Mouse (Mus musculus) liver, embryonic 11.5 days (tissue): Measurements from ENCODE around the gene Gm21885. TPM values are rescaled to one million over a fixed set of nuclear protein-coding genes. Genes with fewer than 3 reads are reported as not detected.
"Not testable (repeated sequence)": the region's sequence is repeated elsewhere in the genome, so short reads cannot be mapped to it uniquely, and the experiment has no call there.

Experiments used
- ATAC-seq: fragments of 200-750 bp; cut with Nextera tagmentation; replicated peaks from 2 replicates; pipeline ENCODE4 v1.8.0; 2017; ENCODE audit warnings: moderate number of reproducible peaks, mild to moderate bottlenecking, moderate TSS enrichment, moderate library complexity; ENCODE audit not compliant: low FRiP score
- DNase-seq: peaks from one replicate; pipeline ENCODE4 v3.0.0-alpha.2; 2017; ENCODE audit warnings: low spot score
- H3K27ac ChIP-seq: fragments of 300-500 bp; sonication (generic); 2 replicates; pipeline ENCODE4 v1.5.1; 2014; ENCODE audit warnings: mild to moderate bottlenecking, low read depth, low read length, control low read depth
- H3K27me3 ChIP-seq: fragments of 300-500 bp; sonication (generic); replicated peaks from 2 replicates; pipeline ENCODE4 v1.6.1; 2014; ENCODE audit warnings: low read length, mixed read lengths; ENCODE audit not compliant: control insufficient read depth, insufficient read depth
- H3K36me3 ChIP-seq: fragments of 300-500 bp; sonication (generic); 2 replicates; pipeline ENCODE4 v1.6.1; 2014; ENCODE audit warnings: mild to moderate bottlenecking, low read length, moderate library complexity, mixed read lengths; ENCODE audit not compliant: control insufficient read depth, insufficient read depth
- H3K4me1 ChIP-seq: fragments of 300-500 bp; sonication (generic); replicated peaks from 2 replicates; pipeline ENCODE4 v1.6.1; 2014; ENCODE audit warnings: low read length, mixed read lengths; ENCODE audit not compliant: control insufficient read depth, insufficient read depth
- H3K4me2 ChIP-seq: fragments of 300-500 bp; sonication (generic); 2 replicates; pipeline ENCODE4 v1.6.1; 2014; ENCODE audit warnings: mild to moderate bottlenecking, control low read depth, moderate library complexity
- H3K4me3 ChIP-seq: fragments of 300-500 bp; sonication (generic); 2 replicates; pipeline ENCODE4 v1.5.1; 2014; ENCODE audit warnings: low read depth, low read length, control low read depth
- H3K9ac ChIP-seq: fragments of 300-500 bp; sonication (generic); 2 replicates; pipeline ENCODE4 v1.6.1; 2014; ENCODE audit warnings: low read depth, low read length, control low read depth
- H3K9me3 ChIP-seq: fragments of 300-500 bp; sonication (generic); 2 replicates; pipeline ENCODE4 v1.6.1; 2016; ENCODE audit warnings: low read length, inconsistent platforms, mixed read lengths; ENCODE audit not compliant: control insufficient read depth
- WGBS: fragments of 180-500 bp; shearing (Covaris S2); extraction: QIAGEN DNeasy Blood & Tissue Kit; methylation state at CpG from one replicate; pipeline ENCODE4 v1.1.7; 2014; 5-methylcytosine and 5-hydroxymethylcytosine counted together
- polyA plus RNA-seq: library from polyadenylated mRNA; unstranded; fragments of >200 nt; fragmentation: Nextera tagmentation; extraction: Ambion mirVana; gene quantifications from 2 replicates; pipeline ENCODE4 v1.2.1, GENCODE M21; 2014

The Gm21885 gene
- polyA plus RNA-seq, 1 experiment from 2014 or later, result not detected

- DNase-seq (no peak), ATAC-seq (no peak)
- H3K9ac ChIP-seq, result no peak overlapping the region
- H3K4me3 ChIP-seq, result no peak overlapping the region
- H3K27ac ChIP-seq, result no peak overlapping the region
- no peak overlapping the region for H3K4me2 ChIP-seq
- no peaks in the 10 kb centered on the region for H3K9me3 ChIP-seq
- no peaks in the 10 kb centered on the region for H3K36me3 ChIP-seq
- 65% methylated on average over 4 of the region's 4 CpGs for WGBS
- no peaks in the 10 kb centered on the region for H3K27me3 ChIP-seq
- peaks cover 16% of the 10 kb centered on the region for H3K4me1 ChIP-seq
Observed at GRCm38 (mm10) chr11:94259814-94260213, 21.9 kb upstream of the Gm21885 start.

GRCm38 (mm10) chr11:94261585-94262370 lies 19.9 kb upstream of the Gm21885 start:
- H3K36me3 ChIP-seq, result no peaks in the 10 kb centered on the region
- no peak overlapping the region for H3K4me3 ChIP-seq
- DNase-seq (no peak), ATAC-seq (peak; percentile 88)
- H3K27me3 ChIP-seq, result no peaks in the 10 kb centered on the region
- H3K27ac ChIP-seq, result peak overlapping the region; percentile 50; the same call in 1 of the 2 replicates
- WGBS, result 50% methylated on average over 6 of the region's 6 CpGs
- H3K9me3 ChIP-seq, result no peaks in the 10 kb centered on the region
- H3K4me1 ChIP-seq, result peaks cover 19% of the 10 kb centered on the region
- no peak overlapping the region for H3K4me2 ChIP-seq
- H3K9ac ChIP-seq, result no peak overlapping the region

- ATAC-seq, result peak; percentile 66
- H3K4me1 ChIP-seq, result peaks cover 21% of the 10 kb centered on the region
Observed at GRCm38 (mm10) chr11:94265134-94265785, 16.4 kb upstream of the Gm21885 start.

GRCm38 (mm10) chr11:94266155-94266554 lies 15.5 kb upstream of the Gm21885 start:
- not testable (repeated sequence) for H3K4me3 ChIP-seq, ATAC-seq, H3K36me3 ChIP-seq, H3K4me2 ChIP-seq, DNase-seq, H3K27me3 ChIP-seq, H3K9ac ChIP-seq, H3K9me3 ChIP-seq, H3K27ac ChIP-seq
- H3K4me1 ChIP-seq, result peaks cover 20% of the 10 kb centered on the region
- 39% methylated on average over 3 of the region's 3 CpGs for WGBS

More at GRCm38 (mm10) chr11:94265134-94265785, 16.4 kb upstream of the Gm21885 start:
- peak overlapping the region; percentile 36 for H3K4me3 ChIP-seq
- 2% methylated on average over 18 of the region's 18 CpGs for whole genome bisulfite sequencing
- no peaks in the 10 kb centered on the region for H3K36me3 ChIP-seq
- H3K4me2 ChIP-seq, result peak overlapping the region; percentile 65
- H3K27ac ChIP-seq, result peak overlapping the region; percentile 64
- H3K9ac ChIP-seq, result peak overlapping the region; percentile 39
- peak; percentile 75 for DNase-seq
- no peaks in the 10 kb centered on the region for H3K27me3 ChIP-seq
- no peaks in the 10 kb centered on the region for H3K9me3 ChIP-seq

- H3K4me2 ChIP-seq, result no peak overlapping the region
- no peaks in the 10 kb centered on the region for H3K36me3 ChIP-seq
- no peak overlapping the region for H3K4me3 ChIP-seq
- ATAC-seq (no peak), DNase-seq (no peak)
- peaks cover 10% of the 10 kb centered on the region for H3K4me1 ChIP-seq
- no peak overlapping the region for H3K27ac ChIP-seq
- no peaks in the 10 kb centered on the region for H3K27me3 ChIP-seq
- no peak overlapping the region for H3K9ac ChIP-seq
- no peaks in the 10 kb centered on the region for H3K9me3 ChIP-seq
Observed at GRCm38 (mm10) chr11:94268761-94269160, 12.9 kb upstream of the Gm21885 start.

GRCm38 (mm10) chr11:94269906-94270305 lies 11.8 kb upstream of the Gm21885 start:
- ATAC-seq (no peak), DNase-seq (no peak)
- no peak overlapping the region for H3K4me3 ChIP-seq
- no peaks in the 10 kb centered on the region for H3K27me3 ChIP-seq
- H3K9me3 ChIP-seq, result no peaks in the 10 kb centered on the region
- peaks cover 19% of the 10 kb centered on the region for H3K4me1 ChIP-seq
- H3K9ac ChIP-seq, result no peak overlapping the region
- H3K4me2 ChIP-seq, result no peak overlapping the region
- no peaks in the 10 kb centered on the region for H3K36me3 ChIP-seq
- 87% methylated on average over 7 of the region's 7 CpGs for WGBS
- H3K27ac ChIP-seq, result no peak overlapping the region

GRCm38 (mm10) chr11:94271015-94271414 lies 10.7 kb upstream of the Gm21885 start:
- DNase-seq (no peak), ATAC-seq (no peak)
- H3K9me3 ChIP-seq, result no peaks in the 10 kb centered on the region
- no peak overlapping the region for H3K4me2 ChIP-seq
- H3K9ac ChIP-seq, result no peak overlapping the region
- H3K36me3 ChIP-seq, result no peaks in the 10 kb centered on the region
- no peak overlapping the region for H3K27ac ChIP-seq
- H3K27me3 ChIP-seq, result no peaks in the 10 kb centered on the region
- H3K4me1 ChIP-seq, result peaks cover 17% of the 10 kb centered on the region
- 74% methylated on average over 2 of the region's 2 CpGs for WGBS
- no peak overlapping the region for H3K4me3 ChIP-seq

GRCm38 (mm10) chr11:94272960-94273927 lies 8.4 kb upstream of the Gm21885 start:
- Histone ChIP-seq H3K4me2 (no peak overlapping the region), H3K9ac (no peak overlapping the region), H3K4me1 (peaks cover 26% of the 10 kb centered on the region), H3K27ac (no peak overlapping the region), H3K27me3 (no peaks in the 10 kb centered on the region), H3K36me3 (no peaks in the 10 kb centered on the region), H3K9me3 (no peaks in the 10 kb centered on the region), H3K4me3 (no peak overlapping the region)
- ATAC-seq (0 out of 2 replicates have a peak, but pooled peaks have one; percentile 8), DNase-seq (no peak)
- 84% methylated on average over 21 of the region's 21 CpGs for WGBS
